Mouse (Mus musculus) liver, embryonic 14.5 days (tissue): Measurements from ENCODE around the gene Gpr35.

Source experiments
- CTCF ChIP-seq: IDR thresholded peaks from 2 replicates; pipeline ENCODE4 v1.5.1; 2016; ENCODE audit warnings: antibody characterized with exemption, low read depth, control low read depth
- EP300 ChIP-seq: IDR thresholded peaks from 2 replicates; pipeline ENCODE4 v1.6.1; 2016; ENCODE audit warnings: antibody characterized with exemption, low read depth

DNA sequence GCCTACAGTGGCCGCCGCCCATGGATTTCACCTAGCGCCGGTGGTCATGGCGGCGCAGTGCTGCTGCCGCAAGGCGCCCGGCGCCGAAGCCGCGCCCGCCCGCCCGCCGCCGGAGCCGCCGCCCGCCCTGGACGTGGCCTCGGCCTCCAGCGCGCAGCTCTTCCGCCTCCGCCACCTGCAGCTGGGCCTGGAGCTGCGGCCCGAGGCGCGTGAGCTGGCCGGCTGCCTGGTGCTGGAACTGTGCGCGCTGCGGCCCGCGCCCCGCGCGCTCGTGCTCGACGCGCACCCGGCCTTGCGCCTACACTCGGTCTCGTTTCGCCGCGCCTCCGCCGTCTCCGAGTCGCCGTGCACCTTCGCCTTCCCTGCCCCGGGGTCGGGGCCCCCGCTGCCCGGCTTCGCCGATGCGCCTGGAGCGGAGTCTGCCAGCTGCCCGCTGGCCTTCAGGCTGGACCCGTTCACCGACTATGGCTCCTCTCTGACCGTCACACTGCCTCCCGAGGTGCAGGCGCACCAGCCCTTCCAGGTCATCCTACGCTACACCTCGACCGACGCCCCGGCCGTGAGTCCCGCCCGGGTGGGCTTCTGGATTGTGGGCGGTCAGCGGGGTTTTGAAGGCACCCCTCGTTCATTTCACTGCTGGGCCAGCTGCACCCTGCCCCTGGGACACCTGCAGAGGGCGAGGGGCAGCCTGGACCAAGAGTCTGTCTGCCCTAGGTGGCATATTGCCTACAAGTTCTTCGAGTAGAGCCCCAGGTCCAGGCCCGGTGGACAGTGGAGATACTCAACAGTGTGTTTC lies 39.5 kb upstream of the Gpr35 start:
- TF ChIP-seq CTCF (no peak), EP300 (no peak)
